Mouse (Mus musculus) hindbrain, embryonic 15.5 days (tissue): ENCODE measurements at regions not wholly inside any gene's neighbourhood (a gene's known extent, or its start where the extent isn't known, plus 50 kb on each side); places are given as distances from the start of the nearest gene placed in this dataset.
"Not testable (repeated sequence)": the region's sequence is repeated elsewhere in the genome, so short reads cannot be mapped to it uniquely, and the experiment has no call there.

ENCODE experiments used
- ATAC-seq: fragments of 200-750 bp; cut with Nextera tagmentation; 2 replicates; pipeline ENCODE4 v1.8.0; 2017; ENCODE audit warnings: low read depth, moderate number of reproducible peaks, moderate TSS enrichment; ENCODE audit not compliant: low FRiP score
- H3K27ac ChIP-seq: fragments of 300-500 bp; sonication (generic); replicated peaks from 2 replicates; pipeline ENCODE4 v1.5.1; 2015; ENCODE audit warnings: mild to moderate bottlenecking, inconsistent platforms
- H3K27me3 ChIP-seq: fragments of 300-500 bp; sonication (generic); 2 replicates; pipeline ENCODE4 v1.6.1; 2015; ENCODE audit warnings: control low read depth, inconsistent platforms
- H3K36me3 ChIP-seq: fragments of 300-500 bp; sonication (generic); 2 replicates; pipeline ENCODE4 v1.6.1; 2015; ENCODE audit warnings: control low read depth, inconsistent platforms
- H3K4me1 ChIP-seq: fragments of 300-500 bp; sonication (generic); replicated peaks from 2 replicates; pipeline ENCODE4 v1.6.1; 2015; ENCODE audit warnings: control low read depth, inconsistent platforms
- H3K4me2 ChIP-seq: fragments of 300-500 bp; sonication (generic); 2 replicates; pipeline ENCODE4 v1.6.1; 2015; ENCODE audit warnings: moderate library complexity, mild to moderate bottlenecking, inconsistent platforms
- H3K4me3 ChIP-seq: fragments of 300-500 bp; sonication (generic); 2 replicates; pipeline ENCODE4 v1.5.1; 2015; ENCODE audit warnings: mild to moderate bottlenecking, inconsistent platforms
- H3K9ac ChIP-seq: fragments of 300-500 bp; sonication (generic); 2 replicates; pipeline ENCODE4 v1.6.1; 2015; ENCODE audit warnings: inconsistent platforms
- H3K9me3 ChIP-seq: fragments of 300-500 bp; sonication (generic); 2 replicates; pipeline ENCODE4 v1.6.1; 2016; ENCODE audit warnings: control low read depth, inconsistent platforms
- WGBS: fragments of 180-500 bp; shearing (Covaris S2); methylation state at CpG from one replicate; pipeline ENCODE4 v1.1.7; 2015; 5-methylcytosine and 5-hydroxymethylcytosine counted together

DNA sequence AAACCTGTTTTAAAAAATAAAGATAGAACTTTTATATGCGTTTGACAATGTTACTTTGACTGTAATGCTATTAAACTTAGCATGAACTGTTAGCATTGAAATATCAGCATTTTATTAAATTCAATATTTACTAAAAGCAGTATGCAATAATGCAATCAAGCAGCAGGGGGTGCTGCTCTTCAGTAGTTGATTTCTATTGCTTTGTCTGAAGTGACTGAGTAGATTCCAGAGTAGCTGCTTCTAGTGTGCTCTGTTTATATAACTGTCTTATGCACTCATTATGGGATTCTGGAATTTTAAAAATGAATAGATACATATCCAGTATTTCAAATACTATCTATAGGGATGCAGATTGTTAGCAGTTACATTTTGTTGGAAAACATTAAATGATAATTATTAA is 146.2 kb downstream of the Gm28710 start:
- H3K27me3 ChIP-seq: no peaks in the 10 kb centered on the region
- no peaks in the 10 kb centered on the region for H3K4me1 ChIP-seq
- H3K4me2 ChIP-seq: no peak overlapping the region
- H3K4me3 ChIP-seq: no peak overlapping the region
- no peak overlapping the region for H3K9ac ChIP-seq
- no peaks in the 10 kb centered on the region for H3K9me3 ChIP-seq
- no peaks in the 10 kb centered on the region for H3K36me3 ChIP-seq
- 77% methylated on average over 1 of the region's 1 CpGs for WGBS
- peak; percentile 66; the same call in 1 of the 2 replicates for ATAC-seq
- H3K27ac ChIP-seq: no peak overlapping the region

- 35% methylated on average over 1 of the region's 1 CpGs for WGBS
- H3K36me3 ChIP-seq: no peaks in the 10 kb centered on the region
- H3K4me1 ChIP-seq: no peaks in the 10 kb centered on the region
- H3K9ac ChIP-seq: no peak overlapping the region
- no peak overlapping the region for H3K4me2 ChIP-seq
- no peak overlapping the region for H3K4me3 ChIP-seq
- no peak for ATAC-seq
- no peak overlapping the region for H3K27ac ChIP-seq
- H3K27me3 ChIP-seq: no peaks in the 10 kb centered on the region
- no peaks in the 10 kb centered on the region for H3K9me3 ChIP-seq
Measured at GRCm38 (mm10) chr5:16947430-16947829, 155.8 kb downstream of the Gm28710 start.

DNA sequence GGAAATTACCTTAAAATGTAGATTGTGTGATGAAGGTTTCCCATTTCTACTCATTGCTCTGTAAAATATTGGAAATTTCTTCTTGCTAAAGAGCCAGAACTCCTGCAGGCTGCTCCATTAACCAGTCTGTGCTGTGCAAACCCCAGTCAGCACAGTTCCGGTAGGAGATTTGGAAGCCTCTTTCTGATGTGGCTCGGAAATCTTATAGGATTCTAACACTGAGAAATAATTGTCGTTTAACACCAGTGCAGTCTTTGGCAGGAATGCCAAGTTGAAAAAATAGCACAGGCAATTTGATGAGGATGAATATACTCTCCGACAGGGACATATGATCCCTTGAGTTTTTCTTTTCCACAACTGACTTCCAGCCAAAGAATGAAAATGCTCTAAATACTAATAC is 176.1 kb downstream of the Gm28710 start:
- no peak overlapping the region for H3K9ac ChIP-seq
- no peak overlapping the region for H3K4me3 ChIP-seq
- H3K9me3 ChIP-seq: no peaks in the 10 kb centered on the region
- no peak for ATAC-seq
- H3K27ac ChIP-seq: no peak overlapping the region
- 73% methylated on average over 4 of the region's 4 CpGs for WGBS
- no peaks in the 10 kb centered on the region for H3K36me3 ChIP-seq
- no peaks in the 10 kb centered on the region for H3K27me3 ChIP-seq
- H3K4me2 ChIP-seq: no peak overlapping the region
- no peaks in the 10 kb centered on the region for H3K4me1 ChIP-seq

GRCm38 (mm10) chr5:16968817-16969216 is 177.2 kb downstream of the Gm28710 start:
- not testable (repeated sequence) for ATAC-seq, H3K27me3 ChIP-seq, H3K4me3 ChIP-seq, H3K4me2 ChIP-seq, H3K9me3 ChIP-seq, H3K27ac ChIP-seq, H3K9ac ChIP-seq, H3K36me3 ChIP-seq, H3K4me1 ChIP-seq
- 41% methylated on average over 1 of the region's 1 CpGs for WGBS

- no peaks in the 10 kb centered on the region for H3K4me1 ChIP-seq
- no peaks in the 10 kb centered on the region for H3K36me3 ChIP-seq
- H3K9me3 ChIP-seq: no peaks in the 10 kb centered on the region
- ATAC-seq: no peak
- 93% methylated on average over 1 of the region's 1 CpGs for WGBS
- no peak overlapping the region for H3K4me3 ChIP-seq
- no peak overlapping the region for H3K4me2 ChIP-seq
- no peak overlapping the region for H3K27ac ChIP-seq
- H3K27me3 ChIP-seq: no peaks in the 10 kb centered on the region
- no peak overlapping the region for H3K9ac ChIP-seq
Measured at GRCm38 (mm10) chr5:16973206-16973896, 181.7 kb downstream of the Gm28710 start.

DNA sequence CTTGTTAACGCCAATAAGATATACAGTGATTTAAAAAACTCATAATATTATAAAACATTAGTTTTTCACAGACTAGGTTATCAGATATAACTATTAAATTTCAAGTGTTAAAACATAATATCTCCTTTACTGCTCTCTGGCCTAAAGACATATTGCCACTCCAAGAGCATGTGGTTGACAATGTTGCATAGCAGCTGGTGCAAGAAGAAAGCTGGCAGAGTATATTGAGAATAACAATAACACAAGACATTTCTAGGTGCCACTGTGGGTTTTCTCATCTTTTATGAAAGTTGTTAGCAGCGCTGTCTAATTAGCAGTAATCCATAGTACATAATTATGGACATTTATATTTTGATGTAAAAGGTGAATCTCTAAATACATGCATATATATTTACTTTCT is 184.4 kb downstream of the Gm28710 start:
- Histone ChIP-seq H3K36me3 (no peaks in the 10 kb centered on the region), H3K27me3 (no peaks in the 10 kb centered on the region), H3K9ac (no peak overlapping the region), H3K9me3 (no peaks in the 10 kb centered on the region), H3K4me3 (no peak overlapping the region), H3K27ac (no peak overlapping the region), H3K4me2 (no peak overlapping the region), H3K4me1 (no peaks in the 10 kb centered on the region)
- 93% methylated on average over 2 of the region's 2 CpGs for WGBS
- no peak for ATAC-seq

GRCm38 (mm10) chr5:16984877-16985276 is 193.3 kb downstream of the Gm28710 start:
- 91% methylated on average over 2 of the region's 2 CpGs for WGBS
- Histone ChIP-seq H3K9ac (no peak overlapping the region), H3K4me1 (no peaks in the 10 kb centered on the region), H3K9me3 (no peaks in the 10 kb centered on the region), H3K36me3 (no peaks in the 10 kb centered on the region), H3K27me3 (no peaks in the 10 kb centered on the region), H3K4me2 (no peak overlapping the region), H3K27ac (no peak overlapping the region), H3K4me3 (no peak overlapping the region)
- no peak for ATAC-seq

DNA sequence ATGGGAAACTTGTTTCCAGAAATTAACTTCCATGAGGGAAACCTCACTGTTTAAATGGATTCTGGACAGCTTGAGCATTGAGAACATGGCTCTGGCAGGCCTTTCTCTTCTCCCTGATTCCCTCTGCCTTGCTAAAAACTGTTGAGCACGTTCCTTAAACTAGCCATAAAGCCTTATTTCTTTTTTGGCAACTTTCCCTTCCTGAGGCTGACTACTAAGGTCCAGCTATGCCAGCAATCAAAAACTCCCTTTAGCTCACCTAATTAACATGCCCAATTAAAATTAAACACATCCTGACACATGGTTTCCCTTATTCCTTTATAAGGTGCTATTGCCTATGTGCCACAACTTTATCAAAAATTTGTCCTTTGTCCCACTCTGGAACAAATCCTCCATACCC is 199.9 kb downstream of the Gm28710 start:
- no peak for ATAC-seq
- no peak overlapping the region for H3K9ac ChIP-seq
- H3K36me3 ChIP-seq: no peaks in the 10 kb centered on the region
- H3K4me3 ChIP-seq: no peak overlapping the region
- no peaks in the 10 kb centered on the region for H3K9me3 ChIP-seq
- H3K27ac ChIP-seq: no peak overlapping the region
- no peaks in the 10 kb centered on the region for H3K4me1 ChIP-seq
- no peaks in the 10 kb centered on the region for H3K27me3 ChIP-seq
- WGBS: 59% methylated on average over 1 of the region's 1 CpGs
- H3K4me2 ChIP-seq: no peak overlapping the region

- H3K27ac ChIP-seq: no peak overlapping the region
- no peaks in the 10 kb centered on the region for H3K9me3 ChIP-seq
- H3K9ac ChIP-seq: no peak overlapping the region
- H3K4me1 ChIP-seq: no peaks in the 10 kb centered on the region
- H3K36me3 ChIP-seq: no peaks in the 10 kb centered on the region
- WGBS: 55% methylated on average over 2 of the region's 2 CpGs
- no peak overlapping the region for H3K4me3 ChIP-seq
- H3K27me3 ChIP-seq: no peaks in the 10 kb centered on the region
- no peak for ATAC-seq
- H3K4me2 ChIP-seq: no peak overlapping the region
Measured at GRCm38 (mm10) chr5:16999183-16999582, 207.6 kb downstream of the Gm28710 start.

DNA sequence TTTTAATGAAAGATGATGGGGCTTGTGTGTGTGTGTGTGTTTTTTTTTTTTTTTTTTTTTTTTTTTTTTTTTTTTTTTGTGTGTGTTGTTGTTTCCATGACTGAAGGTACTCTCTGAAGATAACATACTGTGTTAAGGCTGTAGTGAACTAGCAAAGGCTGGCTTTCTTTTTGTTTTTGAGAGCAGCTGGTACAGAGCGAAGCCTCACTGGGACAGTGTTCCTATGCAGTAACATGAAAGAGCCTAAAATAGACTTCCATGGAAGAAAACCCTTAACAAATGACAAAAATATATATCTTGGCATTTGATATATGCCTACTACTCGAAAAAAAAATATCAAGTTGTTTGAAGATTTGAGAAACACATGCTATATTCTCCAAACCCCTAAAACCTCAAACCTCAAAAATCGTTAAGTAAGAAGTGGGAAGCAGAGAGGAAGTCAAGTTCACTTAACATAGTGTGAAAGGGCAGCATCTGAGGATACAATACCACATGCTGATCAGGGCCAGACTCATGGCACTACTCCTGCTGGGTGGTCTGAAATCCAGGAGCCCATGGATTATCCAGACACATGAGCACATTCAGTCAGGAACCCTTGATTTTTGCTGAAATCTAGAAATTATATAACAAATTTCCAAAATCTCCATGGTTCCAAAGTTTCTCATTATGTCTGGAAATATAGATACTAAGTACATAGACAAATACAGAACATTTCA is 215.4 kb downstream of the Gm28710 start:
- Histone ChIP-seq H3K4me2 (no peak overlapping the region), H3K36me3 (no peaks in the 10 kb centered on the region), H3K4me3 (no peak overlapping the region), H3K4me1 (no peaks in the 10 kb centered on the region), H3K9ac (no peak overlapping the region), H3K9me3 (no peaks in the 10 kb centered on the region), H3K27me3 (no peaks in the 10 kb centered on the region), H3K27ac (no peak overlapping the region)
- WGBS: 69% methylated on average over 3 of the region's 3 CpGs
- ATAC-seq: no peak

DNA sequence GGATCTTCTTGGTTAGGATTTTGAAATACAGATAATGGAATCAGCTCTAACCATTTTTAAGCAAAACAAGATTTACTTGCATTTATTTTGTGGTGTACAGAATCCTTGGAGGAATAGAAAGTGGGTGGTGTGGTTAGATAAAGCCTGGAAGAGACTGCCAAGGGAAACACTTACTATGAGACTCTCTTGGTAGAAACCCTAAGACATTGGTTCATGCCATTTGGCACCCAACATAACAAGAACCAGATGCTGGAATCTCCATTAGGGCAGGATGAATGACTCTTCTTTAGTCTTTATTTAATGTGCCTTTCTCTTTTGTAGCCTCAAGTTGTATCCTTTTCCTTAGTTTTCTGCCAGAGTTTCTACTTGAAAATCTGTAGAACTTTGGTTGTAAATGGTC is 230.0 kb downstream of the Gm28710 start:
- H3K27me3 ChIP-seq: no peaks in the 10 kb centered on the region
- no peak overlapping the region for H3K27ac ChIP-seq
- H3K9ac ChIP-seq: no peak overlapping the region
- no peak overlapping the region for H3K4me2 ChIP-seq
- H3K36me3 ChIP-seq: no peaks in the 10 kb centered on the region
- no peaks in the 10 kb centered on the region for H3K4me1 ChIP-seq
- no peak for ATAC-seq
- no peak overlapping the region for H3K4me3 ChIP-seq
- H3K9me3 ChIP-seq: no peaks in the 10 kb centered on the region

- no peaks in the 10 kb centered on the region for H3K4me1 ChIP-seq
- H3K27ac ChIP-seq: no peak overlapping the region
- no peak for ATAC-seq
- no peaks in the 10 kb centered on the region for H3K36me3 ChIP-seq
- no peaks in the 10 kb centered on the region for H3K27me3 ChIP-seq
- WGBS: 70% methylated on average over 2 of the region's 2 CpGs
- H3K4me2 ChIP-seq: no peak overlapping the region
- no peaks in the 10 kb centered on the region for H3K9me3 ChIP-seq
- no peak overlapping the region for H3K9ac ChIP-seq
- H3K4me3 ChIP-seq: no peak overlapping the region
Measured at GRCm38 (mm10) chr5:17053935-17054334, 262.3 kb downstream of the Gm28710 start.

DNA sequence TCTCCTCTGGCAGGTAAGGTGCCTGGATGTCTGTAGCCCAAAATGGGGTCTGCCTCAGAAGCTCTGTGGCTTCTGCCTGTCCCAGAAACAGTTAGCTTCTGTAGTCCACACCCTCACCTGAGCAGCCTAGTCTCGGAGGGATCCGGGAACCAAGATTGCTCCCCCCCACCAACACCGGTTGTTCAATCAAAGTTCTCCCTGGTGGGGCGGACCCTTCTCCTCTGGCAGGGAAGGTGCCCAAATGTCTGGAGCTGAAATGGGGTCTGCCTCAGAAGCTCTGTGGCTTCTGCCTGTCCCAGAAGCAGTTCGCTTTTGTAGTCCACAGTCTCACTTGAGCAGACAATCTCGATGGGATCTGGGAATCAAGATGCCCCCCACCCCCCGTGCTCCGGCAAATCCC is 273.0 kb downstream of the Gm28710 start:
- no peak for ATAC-seq
- Histone ChIP-seq H3K36me3 (no peaks in the 10 kb centered on the region), H3K4me1 (no peaks in the 10 kb centered on the region), H3K4me2 (no peak overlapping the region), H3K4me3 (no peak overlapping the region), H3K9me3 (no peaks in the 10 kb centered on the region), H3K27ac (no peak overlapping the region), H3K27me3 (no peaks in the 10 kb centered on the region), H3K9ac (no peak overlapping the region)
- WGBS: 96% methylated on average over 8 of the region's 8 CpGs
